Mouse (Mus musculus) heart, embryonic 11.5 days (tissue): Measurements from ENCODE around the gene 9530068E07Rik. TPM values are rescaled to one million over a fixed set of nuclear protein-coding genes. Genes with fewer than 3 reads are reported as not detected.

Experiments
- ATAC-seq: fragments of 200-750 bp; cut with Nextera tagmentation; replicated peaks from 2 replicates; pipeline ENCODE4 v1.8.0; 2017; ENCODE audit warnings: moderate library complexity; ENCODE audit not compliant: insufficient number of reproducible peaks, low FRiP score, low TSS enrichment
- H3K27ac ChIP-seq: fragments of 300-500 bp; sonication (generic); 2 replicates; pipeline ENCODE4 v1.5.1; 2014; ENCODE audit warnings: mild to moderate bottlenecking, low read depth, low read length
- H3K27me3 ChIP-seq: fragments of 300-500 bp; sonication (generic); 2 replicates; pipeline ENCODE4 v1.6.1; 2014; ENCODE audit warnings: mild to moderate bottlenecking, low read length, mixed read lengths; ENCODE audit not compliant: control insufficient read depth, insufficient read depth
- H3K36me3 ChIP-seq: fragments of 300-500 bp; sonication (generic); 2 replicates; pipeline ENCODE4 v1.6.1; 2014; ENCODE audit warnings: mild to moderate bottlenecking, low read length, moderate library complexity, mixed read lengths; ENCODE audit not compliant: control insufficient read depth, insufficient read depth
- H3K4me1 ChIP-seq: fragments of 300-500 bp; sonication (generic); 2 replicates; pipeline ENCODE4 v1.6.1; 2014; ENCODE audit warnings: low read length; ENCODE audit not compliant: control insufficient read depth, insufficient read depth
- H3K4me2 ChIP-seq: fragments of 300-500 bp; sonication (generic); 2 replicates; pipeline ENCODE4 v1.6.1; 2014; ENCODE audit warnings: mild to moderate bottlenecking, moderate library complexity
- H3K4me3 ChIP-seq: fragments of 300-500 bp; sonication (generic); 2 replicates; pipeline ENCODE4 v1.5.1; 2014; ENCODE audit warnings: low read depth, low read length
- H3K9ac ChIP-seq: fragments of 300-500 bp; sonication (generic); 2 replicates; pipeline ENCODE4 v1.6.1; 2014; ENCODE audit warnings: mild to moderate bottlenecking, low read depth, low read length, moderate library complexity
- H3K9me3 ChIP-seq: fragments of 300-500 bp; sonication (generic); replicated peaks from 2 replicates; pipeline ENCODE4 v1.6.1; 2016; ENCODE audit warnings: low read length; ENCODE audit not compliant: control insufficient read depth
- WGBS: fragments of 180-500 bp; shearing (Covaris S2); extraction: QIAGEN DNeasy Blood & Tissue Kit; methylation state at CpG from one replicate; pipeline ENCODE4 v1.1.7; 2014; ENCODE audit not compliant: insufficient replicate concordance; 5-methylcytosine and 5-hydroxymethylcytosine counted together
- polyA plus RNA-seq: library from polyadenylated mRNA; unstranded; fragments of >200 nt; fragmentation: Nextera tagmentation; extraction: Ambion mirVana; gene quantifications from 2 replicates; pipeline ENCODE4 v1.2.1, GENCODE M21; 2014

9530068E07Rik gene
- polyA plus RNA-seq, 1 experiment from 2014 or later = 211 TPM

GRCm38 (mm10) chr11:52420296-52421052, 24.2 kb downstream of the 9530068E07Rik start:
- Histone ChIP-seq H3K4me2 (no peak overlapping the region), H3K27ac (no peak overlapping the region), H3K36me3 (no peaks in the 10 kb centered on the region), H3K4me1 (no peaks in the 10 kb centered on the region), H3K27me3 (no peaks in the 10 kb centered on the region), H3K9ac (no peak overlapping the region), H3K4me3 (no peak overlapping the region), H3K9me3 (no peaks in the 10 kb centered on the region)
- no peak for ATAC-seq
- 70% methylated on average over 12 of the region's 12 CpGs for WGBS

DNA sequence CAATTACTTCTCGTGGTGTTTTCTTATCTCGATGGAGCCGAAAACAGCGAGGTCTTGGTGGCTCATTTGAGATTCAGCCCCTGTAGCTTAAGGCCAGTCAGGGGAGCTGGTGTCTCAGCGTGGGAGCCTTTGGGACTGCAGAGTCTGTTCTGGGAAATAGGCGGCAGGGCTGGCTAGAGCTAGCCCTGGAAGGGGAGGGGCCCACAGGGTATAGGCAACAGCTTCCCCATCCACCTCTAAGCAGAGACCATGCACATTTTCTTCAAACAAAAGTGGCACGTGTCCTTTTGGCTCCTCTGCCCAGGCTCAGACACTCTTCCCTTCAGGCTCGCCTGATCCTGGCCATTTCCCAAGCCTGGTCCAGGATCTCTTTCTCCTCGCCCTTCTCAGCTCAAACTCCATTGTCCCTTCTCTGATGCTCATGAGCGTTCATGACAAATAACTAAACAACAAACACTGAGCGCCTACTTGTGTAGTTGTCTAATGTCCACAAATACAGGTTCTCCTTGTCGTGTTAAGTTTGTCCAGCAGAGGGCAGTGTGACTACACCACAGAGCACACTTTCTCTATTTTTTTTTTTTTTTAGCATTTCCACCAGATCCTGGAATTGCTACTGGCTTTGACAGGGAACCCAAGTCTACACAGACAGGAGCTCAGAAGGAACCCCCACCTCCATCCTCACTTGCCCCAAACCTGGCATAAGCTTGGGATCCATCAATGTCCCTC, 25.0 kb downstream of the 9530068E07Rik start:
- Histone ChIP-seq H3K9ac (no peak overlapping the region), H3K27me3 (no peaks in the 10 kb centered on the region), H3K4me2 (no peak overlapping the region), H3K4me1 (no peaks in the 10 kb centered on the region), H3K9me3 (no peaks in the 10 kb centered on the region), H3K27ac (no peak overlapping the region), H3K4me3 (no peak overlapping the region), H3K36me3 (no peaks in the 10 kb centered on the region)
- 37% methylated on average over 12 of the region's 12 CpGs for WGBS
- ATAC-seq = no peak

DNA sequence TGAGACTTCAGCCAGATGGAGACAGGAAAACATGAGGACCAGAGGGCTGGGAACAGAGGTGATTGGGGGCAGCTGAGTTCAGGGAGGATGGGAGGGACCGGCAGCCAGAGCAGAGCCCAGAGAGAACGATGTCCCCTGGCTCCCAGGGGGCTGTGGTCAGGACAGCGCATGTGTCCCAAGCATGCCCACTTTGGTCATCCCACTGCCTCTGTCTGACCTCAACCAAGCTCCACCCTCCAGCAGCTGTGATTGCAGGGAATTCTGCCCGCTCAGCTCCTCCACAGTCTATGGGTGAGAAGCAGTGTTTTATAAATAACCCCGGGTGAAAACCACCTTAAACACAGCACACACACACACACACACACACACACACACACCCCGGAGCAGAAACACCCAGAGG, 33.2 kb downstream of the 9530068E07Rik start:
- Histone ChIP-seq H3K36me3 (no peaks in the 10 kb centered on the region), H3K9ac (no peak overlapping the region), H3K4me1 (no peaks in the 10 kb centered on the region), H3K27ac (no peak overlapping the region), H3K4me3 (no peak overlapping the region), H3K9me3 (no peaks in the 10 kb centered on the region), H3K4me2 (no peak overlapping the region), H3K27me3 (no peaks in the 10 kb centered on the region)
- 76% methylated on average over 6 of the region's 6 CpGs for WGBS
- no peak for ATAC-seq

DNA sequence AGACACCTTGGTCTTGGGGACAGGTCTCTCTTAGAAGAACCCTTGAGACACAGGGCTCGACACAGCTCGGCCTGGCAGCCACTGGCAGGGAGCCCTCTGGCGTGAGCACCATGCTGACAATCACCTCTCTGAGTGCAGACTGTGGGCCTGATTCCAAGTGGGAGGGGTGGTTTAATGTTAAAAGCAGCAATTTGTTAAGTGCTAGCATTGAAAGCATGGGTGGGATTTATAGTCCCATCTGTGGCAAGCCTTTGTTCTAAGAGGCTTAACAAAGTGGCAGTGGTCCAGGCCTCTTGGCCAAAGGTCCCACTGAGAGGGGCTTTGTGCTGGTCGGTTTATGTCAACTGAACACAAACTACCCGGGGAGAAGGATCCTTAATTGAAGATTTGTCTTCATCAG, 35.4 kb downstream of the 9530068E07Rik start:
- WGBS = 73% methylated on average over 5 of the region's 5 CpGs
- no peak for ATAC-seq
- Histone ChIP-seq H3K27ac (no peak overlapping the region), H3K9me3 (no peaks in the 10 kb centered on the region), H3K27me3 (no peaks in the 10 kb centered on the region), H3K9ac (no peak overlapping the region), H3K4me2 (no peak overlapping the region), H3K4me3 (no peak overlapping the region), H3K4me1 (no peaks in the 10 kb centered on the region), H3K36me3 (no peaks in the 10 kb centered on the region)

DNA sequence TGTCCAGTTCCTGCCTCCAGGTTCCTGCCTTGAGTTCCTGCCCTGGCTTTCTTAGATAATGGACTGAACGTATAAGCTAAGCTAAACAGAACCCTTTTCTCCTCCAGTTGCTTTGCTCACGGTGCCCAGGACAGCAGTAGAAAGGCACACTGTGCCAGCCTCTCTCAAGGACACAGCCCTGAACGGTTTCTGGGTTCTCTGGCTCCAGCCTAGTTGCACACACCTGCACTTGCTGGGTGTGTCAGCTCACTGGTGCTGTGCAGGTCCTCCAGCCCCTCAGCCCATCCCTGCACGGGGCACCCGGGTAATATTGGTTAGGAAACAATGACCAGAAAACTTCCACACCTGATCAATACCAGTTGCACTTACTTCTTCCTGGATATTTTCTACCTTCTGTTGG, 35.9 kb downstream of the 9530068E07Rik start:
- no peak overlapping the region for H3K4me2 ChIP-seq
- ATAC-seq = no peak
- no peak overlapping the region for H3K27ac ChIP-seq
- H3K4me1 ChIP-seq = no peaks in the 10 kb centered on the region
- no peaks in the 10 kb centered on the region for H3K36me3 ChIP-seq
- H3K9ac ChIP-seq = no peak overlapping the region
- WGBS = 84% methylated on average over 5 of the region's 5 CpGs
- no peaks in the 10 kb centered on the region for H3K9me3 ChIP-seq
- peaks cover under 1% of the 10 kb centered on the region; the same call in 1 of the 2 replicates for H3K27me3 ChIP-seq
- H3K4me3 ChIP-seq = no peak overlapping the region

DNA sequence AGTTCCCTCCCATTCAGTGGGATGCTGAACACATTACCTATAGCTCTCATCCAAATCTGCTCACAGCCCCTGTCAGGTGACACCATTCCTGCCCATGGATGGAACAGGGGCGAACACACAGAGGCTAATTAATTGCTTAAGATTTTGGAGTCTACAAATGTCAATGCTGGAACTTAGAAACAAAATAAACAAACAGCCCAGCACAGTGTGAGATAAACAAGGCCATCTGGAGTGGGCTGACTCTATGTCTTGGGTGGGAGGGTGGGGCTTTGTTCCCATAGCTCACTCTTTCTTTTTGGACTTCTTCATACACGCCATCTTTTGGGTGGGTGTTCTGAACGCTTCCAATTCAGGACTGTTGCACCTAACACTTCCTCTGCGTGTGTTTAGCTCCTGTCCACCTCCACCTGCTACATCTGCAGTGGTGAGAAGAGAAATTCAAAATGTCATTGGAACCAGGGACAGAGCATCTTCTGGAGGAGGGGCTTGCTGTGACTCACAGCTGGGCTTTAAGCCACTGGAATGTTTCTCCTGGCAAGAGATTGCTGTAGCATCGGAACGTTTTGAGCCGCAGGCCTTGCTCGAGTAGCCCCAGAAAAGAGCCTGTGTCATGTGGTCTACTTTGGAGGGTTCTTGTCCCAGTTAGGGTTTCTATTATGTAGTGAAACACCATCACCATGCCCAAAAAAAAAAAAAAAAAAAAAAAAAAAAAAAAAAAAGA, 37.0 kb downstream of the 9530068E07Rik start:
- WGBS = 64% methylated on average over 8 of the region's 8 CpGs
- no peak for ATAC-seq
- Histone ChIP-seq H3K9me3 (no peaks in the 10 kb centered on the region), H3K4me1 (no peaks in the 10 kb centered on the region), H3K36me3 (no peaks in the 10 kb centered on the region), H3K27me3 (peaks cover 3% of the 10 kb centered on the region; the same call in 1 of the 2 replicates), H3K4me3 (no peak overlapping the region), H3K9ac (no peak overlapping the region), H3K4me2 (no peak overlapping the region), H3K27ac (no peak overlapping the region)

GRCm38 (mm10) chr11:52433797-52434195, 37.6 kb downstream of the 9530068E07Rik start:
- H3K9me3 ChIP-seq = no peaks in the 10 kb centered on the region
- 75% methylated on average over 2 of the region's 2 CpGs for WGBS
- no peak overlapping the region for H3K9ac ChIP-seq
- no peaks in the 10 kb centered on the region for H3K36me3 ChIP-seq
- ATAC-seq = no peak
- no peak overlapping the region for H3K4me3 ChIP-seq
- H3K27me3 ChIP-seq = peaks cover 3% of the 10 kb centered on the region; the same call in 1 of the 2 replicates
- no peak overlapping the region for H3K4me2 ChIP-seq
- H3K27ac ChIP-seq = no peak overlapping the region
- H3K4me1 ChIP-seq = no peaks in the 10 kb centered on the region

DNA sequence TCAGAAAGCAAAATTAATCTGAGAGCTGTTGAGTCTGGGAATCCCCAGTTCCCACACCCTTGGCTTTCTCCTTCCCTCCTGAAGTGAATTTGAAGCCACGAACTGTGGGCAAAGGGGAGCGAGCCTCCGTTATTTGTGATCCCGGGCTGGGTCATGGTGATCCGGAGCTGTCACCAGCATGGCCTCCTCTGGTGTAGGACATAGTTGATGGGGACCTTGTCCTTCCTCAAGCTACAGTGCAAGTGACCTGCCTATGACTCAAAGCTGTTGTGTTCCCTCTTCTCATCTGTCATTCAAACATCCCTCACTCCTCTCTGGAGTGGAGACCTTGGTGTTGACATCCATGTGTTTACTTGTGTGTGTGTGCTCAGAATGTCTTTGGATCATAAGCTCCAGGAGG, 39.2 kb downstream of the 9530068E07Rik start:
- Histone ChIP-seq H3K4me1 (no peaks in the 10 kb centered on the region), H3K9ac (no peak overlapping the region), H3K4me3 (no peak overlapping the region), H3K4me2 (no peak overlapping the region), H3K27me3 (peaks cover 3% of the 10 kb centered on the region; the same call in 1 of the 2 replicates), H3K9me3 (no peaks in the 10 kb centered on the region), H3K36me3 (no peaks in the 10 kb centered on the region), H3K27ac (no peak overlapping the region)
- WGBS = 79% methylated on average over 5 of the region's 5 CpGs
- ATAC-seq = no peak
